Mouse (Mus musculus) cortical plate, adult 2 months (tissue): ENCODE data around the gene Msx3.

ENCODE experiments used
- CTCF ChIP-seq: fragments of 200-500 bp; IDR thresholded peaks from 2 replicates; pipeline ENCODE4 v1.5.1; 2011; ENCODE audit warnings: mild to moderate bottlenecking, control low read depth, low read length; ENCODE audit not compliant: insufficient read depth; ENCODE audit errors: extremely low read depth
- POLR2A ChIP-seq: fragments of 200-500 bp; IDR thresholded peaks from 2 replicates; pipeline ENCODE4 v1.6.1; 2011; ENCODE audit warnings: mild to moderate bottlenecking, low read length, control low read depth; ENCODE audit not compliant: insufficient read depth; ENCODE audit errors: extremely low read depth

GRCm38 (mm10) chr7:140036281-140037170, 12.4 kb downstream of the Msx3 start, which contains the start of the genes Zfp511 and Tubgcp2:
- TF ChIP-seq POLR2A (peak; percentile 58), CTCF (no peak)
